Mouse (Mus musculus) limb, embryonic 12.5 days (tissue): Measurements from ENCODE around the gene Rufy1. TPM values are rescaled to one million over a fixed set of nuclear protein-coding genes. Genes with fewer than 3 reads are reported as not detected.

Experiments
- ATAC-seq: fragments of 200-750 bp; cut with Nextera tagmentation; 2 replicates; pipeline ENCODE4 v1.8.0; 2017; ENCODE audit warnings: low read depth, moderate TSS enrichment; ENCODE audit not compliant: insufficient number of reproducible peaks, insufficient read depth, low FRiP score, low TSS enrichment
- H3K27ac ChIP-seq: fragments of 300-500 bp; sonication (generic); 2 replicates; pipeline ENCODE4 v1.5.1; 2016; ENCODE audit warnings: mild to moderate bottlenecking, moderate library complexity
- H3K27me3 ChIP-seq: fragments of 300-500 bp; sonication (generic); 2 replicates; pipeline ENCODE4 v1.6.1; 2016; ENCODE audit warnings: mild to moderate bottlenecking, moderate library complexity
- H3K36me3 ChIP-seq: fragments of 300-500 bp; sonication (generic); 2 replicates; pipeline ENCODE4 v1.6.1; 2016; ENCODE audit warnings: mild to moderate bottlenecking, moderate library complexity
- H3K4me1 ChIP-seq: fragments of 300-500 bp; sonication (generic); replicated peaks from 2 replicates; pipeline ENCODE4 v1.6.1; 2016
- H3K4me2 ChIP-seq: fragments of 300-500 bp; sonication (generic); 2 replicates; pipeline ENCODE4 v1.6.1; 2016; ENCODE audit warnings: mild to moderate bottlenecking, moderate library complexity
- H3K4me3 ChIP-seq: fragments of 300-500 bp; sonication (generic); replicated peaks from 2 replicates; pipeline ENCODE4 v1.5.1; 2016; ENCODE audit warnings: mild to moderate bottlenecking
- H3K9ac ChIP-seq: fragments of 300-500 bp; sonication (generic); replicated peaks from 2 replicates; pipeline ENCODE4 v1.6.1; 2016; ENCODE audit warnings: mild to moderate bottlenecking, moderate library complexity
- H3K9me3 ChIP-seq: fragments of 300-500 bp; sonication (generic); 2 replicates; pipeline ENCODE4 v1.6.1; 2016; ENCODE audit warnings: mild to moderate bottlenecking, moderate library complexity
- WGBS: fragments of 180-500 bp; shearing (Covaris S2); methylation state at CpG from one replicate; pipeline ENCODE4 v1.1.7; 2016; 5-methylcytosine and 5-hydroxymethylcytosine counted together
- polyA plus RNA-seq: library from polyadenylated mRNA; unstranded; fragments of >200 nt; fragmentation: Nextera tagmentation; extraction: Ambion mirVana; gene quantifications from 2 replicates; pipeline ENCODE4 v1.2.1, GENCODE M21; 2016

The Rufy1 gene
- 28.1 and 32.0 TPM in 2 replicates for polyA plus RNA-seq

- peak; percentile 79 for ATAC-seq
- peak within 1 kb of the TSS; percentile 71 for H3K4me2 ChIP-seq
- under 1% methylated on average over 88 of the region's 90 CpGs for WGBS
- H3K27ac ChIP-seq: peak within 1 kb of the TSS; percentile 95
- H3K9me3 ChIP-seq: no peaks in the 10 kb centered on the region
- peaks cover 12% of the 10 kb centered on the region for H3K4me1 ChIP-seq
- peak within 1 kb of the TSS; percentile 73 for H3K4me3 ChIP-seq
- no peaks in the 10 kb centered on the region for H3K36me3 ChIP-seq
- H3K9ac ChIP-seq: peak within 1 kb of the TSS; percentile 90
- H3K27me3 ChIP-seq: no peaks in the 10 kb centered on the region
Measured at GRCm38 (mm10) chr11:50430277-50431133, at the start of gene Rufy1. Gene Rufy1 (minus strand): TSS chr11:50431125.

GRCm38 (mm10) chr11:50478072-50478471 is 47.1 kb upstream of the Rufy1 start:
- ATAC-seq: no peak
- 91% methylated on average over 2 of the region's 2 CpGs for WGBS
- Histone ChIP-seq H3K4me2 (no peak overlapping the region), H3K9ac (no peak overlapping the region), H3K4me1 (peaks cover 20% of the 10 kb centered on the region), H3K27ac (no peak overlapping the region), H3K27me3 (no peaks in the 10 kb centered on the region), H3K36me3 (no peaks in the 10 kb centered on the region), H3K9me3 (no peaks in the 10 kb centered on the region), H3K4me3 (no peak overlapping the region)

GRCm38 (mm10) chr11:50477486-50478070 is 46.7 kb upstream of the Rufy1 start:
- peaks cover 18% of the 10 kb centered on the region for H3K4me1 ChIP-seq
- no peak for ATAC-seq
- 84% methylated on average over 11 of the region's 11 CpGs for WGBS
- H3K36me3 ChIP-seq: no peaks in the 10 kb centered on the region
- H3K9me3 ChIP-seq: no peaks in the 10 kb centered on the region
- no peak overlapping the region for H3K4me3 ChIP-seq
- no peaks in the 10 kb centered on the region for H3K27me3 ChIP-seq
- no peak overlapping the region for H3K9ac ChIP-seq
- H3K4me2 ChIP-seq: peak overlapping the region; percentile 11; the same call in 1 of the 2 replicates
- H3K27ac ChIP-seq: 0 out of 2 replicates have a peak overlapping the region, but pooled peaks have one; percentile 13

- WGBS: 20% methylated on average over 6 of the region's 6 CpGs
- Histone ChIP-seq H3K9me3 (no peaks in the 10 kb centered on the region), H3K9ac (no peak overlapping the region), H3K27ac (peak overlapping the region; percentile 13; the same call in 1 of the 2 replicates), H3K27me3 (no peaks in the 10 kb centered on the region), H3K4me3 (no peak overlapping the region), H3K4me2 (peak overlapping the region; percentile 11; the same call in 1 of the 2 replicates), H3K36me3 (no peaks in the 10 kb centered on the region), H3K4me1 (peaks cover 16% of the 10 kb centered on the region)
- no peak; the same call in 1 of the 2 replicates for ATAC-seq
Measured at GRCm38 (mm10) chr11:50476971-50477370, 46.0 kb upstream of the Rufy1 start.

- Histone ChIP-seq H3K9me3 (peaks cover 13% of the 10 kb centered on the region; the same call in 1 of the 2 replicates), H3K27me3 (no peaks in the 10 kb centered on the region), H3K27ac (no peak overlapping the region), H3K4me2 (no peak overlapping the region), H3K4me1 (peaks cover 14% of the 10 kb centered on the region), H3K4me3 (no peak overlapping the region), H3K36me3 (no peaks in the 10 kb centered on the region), H3K9ac (no peak overlapping the region)
- no peak for ATAC-seq
- 64% methylated on average over 1 of the region's 1 CpGs for WGBS
Measured at GRCm38 (mm10) chr11:50473933-50474332, 43.0 kb upstream of the Rufy1 start.

- Histone ChIP-seq H3K4me2 (no peak overlapping the region), H3K4me1 (peaks cover 12% of the 10 kb centered on the region), H3K27me3 (no peaks in the 10 kb centered on the region), H3K9ac (no peak overlapping the region), H3K36me3 (no peaks in the 10 kb centered on the region), H3K4me3 (no peak overlapping the region), H3K27ac (no peak overlapping the region), H3K9me3 (peaks cover 13% of the 10 kb centered on the region; the same call in 1 of the 2 replicates)
- ATAC-seq: no peak
- WGBS: 89% methylated on average over 11 of the region's 11 CpGs
Measured at GRCm38 (mm10) chr11:50472161-50472939, 41.4 kb upstream of the Rufy1 start.

GRCm38 (mm10) chr11:50461481-50461880 is 30.6 kb upstream of the Rufy1 start:
- Histone ChIP-seq H3K27me3 (peaks cover 8% of the 10 kb centered on the region), H3K4me3 (no peak overlapping the region), H3K4me1 (peaks cover 22% of the 10 kb centered on the region), H3K27ac (no peak overlapping the region), H3K9ac (no peak overlapping the region), H3K9me3 (no peaks in the 10 kb centered on the region), H3K36me3 (no peaks in the 10 kb centered on the region), H3K4me2 (no peak overlapping the region)
- WGBS: 78% methylated on average over 7 of the region's 7 CpGs
- ATAC-seq: no peak

GRCm38 (mm10) chr11:50459250-50459649 is 28.3 kb upstream of the Rufy1 start:
- Histone ChIP-seq H3K9me3 (no peaks in the 10 kb centered on the region), H3K4me3 (no peak overlapping the region), H3K9ac (no peak overlapping the region), H3K27ac (no peak overlapping the region), H3K4me2 (no peak overlapping the region), H3K27me3 (peaks cover 17% of the 10 kb centered on the region), H3K36me3 (no peaks in the 10 kb centered on the region), H3K4me1 (peaks cover 22% of the 10 kb centered on the region)
- ATAC-seq: no peak
- WGBS: 60% methylated on average over 2 of the region's 2 CpGs

GRCm38 (mm10) chr11:50457111-50457911 is 26.4 kb upstream of the Rufy1 start:
- peak; percentile 75 for ATAC-seq
- Histone ChIP-seq H3K36me3 (no peaks in the 10 kb centered on the region), H3K9me3 (no peaks in the 10 kb centered on the region), H3K27ac (peak overlapping the region; percentile 24; the same call in 1 of the 2 replicates), H3K4me1 (peaks cover 22% of the 10 kb centered on the region), H3K4me3 (peak overlapping the region; percentile 1; the same call in 1 of the 2 replicates), H3K9ac (0 out of 2 replicates have a peak overlapping the region, but pooled peaks have one; percentile 18), H3K27me3 (peaks cover 17% of the 10 kb centered on the region), H3K4me2 (peak overlapping the region; percentile 48)
- 4% methylated on average over 26 of the region's 26 CpGs for WGBS

GRCm38 (mm10) chr11:50456455-50456854 is 25.5 kb upstream of the Rufy1 start:
- WGBS: 60% methylated on average over 7 of the region's 7 CpGs
- no peak overlapping the region for H3K4me3 ChIP-seq
- H3K4me2 ChIP-seq: no peak overlapping the region

More at GRCm38 (mm10) chr11:50456455-50456854, 25.5 kb upstream of the Rufy1 start:
- no peak overlapping the region for H3K27ac ChIP-seq
- ATAC-seq: no peak
- H3K27me3 ChIP-seq: peaks cover 17% of the 10 kb centered on the region
- H3K9ac ChIP-seq: no peak overlapping the region
- H3K36me3 ChIP-seq: no peaks in the 10 kb centered on the region
- H3K4me1 ChIP-seq: peaks cover 20% of the 10 kb centered on the region
- H3K9me3 ChIP-seq: no peaks in the 10 kb centered on the region
